Mouse (Mus musculus): ENCODE measurements around the gene Kif14. TPM values are rescaled to one million over a fixed set of nuclear protein-coding genes. Genes with fewer than 3 reads are reported as not detected.

Gene Kif14
- total and polyA plus RNA-seq, 3 experiments: 5.5 to 12.0 (median 7.8) TPM

DNA sequence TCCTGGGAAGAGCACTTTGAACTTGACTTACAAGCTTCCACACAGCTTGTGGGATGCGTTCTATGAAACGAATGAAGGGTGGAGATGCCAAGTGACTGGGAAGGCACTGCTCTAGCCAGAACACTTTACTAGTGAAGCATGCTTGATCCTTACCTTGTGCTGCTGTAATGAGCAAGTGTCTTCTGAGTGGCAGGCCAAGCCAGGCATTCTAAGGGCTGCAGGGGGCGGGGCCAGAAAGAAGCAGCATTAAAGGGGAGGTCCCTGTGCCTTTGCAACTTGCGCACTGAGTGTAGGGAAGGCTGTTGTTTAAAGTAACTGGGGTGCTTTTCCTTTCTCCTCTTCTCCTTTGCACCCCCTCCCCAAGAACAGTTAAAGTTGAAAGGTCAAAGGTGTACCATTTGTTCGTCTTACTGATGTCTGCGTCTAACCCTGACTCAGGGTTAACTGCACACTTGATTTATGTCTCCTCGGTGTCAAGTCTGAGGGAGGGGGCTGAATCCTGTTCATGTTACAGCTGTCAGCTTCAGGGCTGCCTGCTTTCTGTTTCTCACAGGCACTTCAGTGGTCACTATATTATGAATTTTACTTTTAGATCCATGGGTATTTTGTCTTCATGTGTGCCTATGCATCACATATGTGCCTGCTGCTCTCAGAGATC lies 52.7 kb downstream of the Kif14 start:
- H3K9me3 ChIP-seq (replicated peaks; ENCODE audit: low read length): no peaks in the 10 kb centered on the region
- no peak overlapping the region for H3K4me2 ChIP-seq (ENCODE audit: insufficient read depth, low read depth, poor library complexity, severe bottlenecking)
- no peak overlapping the region for H3K9ac ChIP-seq (ENCODE audit: insufficient read depth, low read depth)
- H3K27ac ChIP-seq (ENCODE audit: insufficient read depth, low read depth): no peak overlapping the region
- no peak for DNase-seq (ENCODE audit: extremely low read depth)
- H3K4me1 ChIP-seq (ENCODE audit: control insufficient read depth in 1 of 2, insufficient read depth in 2 of 2): no peaks in the 10 kb centered on the region; a peak in 1 of 4 replicates
- H3K4me3 ChIP-seq (replicated peaks in 1 of 3; ENCODE audit: low read depth in 2 of 3, low read length in 2 of 3, poor library complexity in 1 of 3): no peak overlapping the region
- dilution Hi-C loops (cut with MboI; ENCODE audit: extremely low pct_ligation_motif_present, extremely low pct_unique_long_range_greater_than_20kb, low sequenced_read_pairs): no loop called here
- TF ChIP-seq ETS1 (conservative IDR thresholded peaks at IDR 0.05; ENCODE audit: low read depth, low read length) (no peak), MAX (IDR thresholded peaks at IDR 0.05; ENCODE audit: low read length) (no peak), MEF2A (IDR thresholded peaks at IDR 0.05; ENCODE audit: borderline replicate concordance, low read depth, low read length) (no peak), RAD21 (IDR thresholded peaks at IDR 0.05; ENCODE audit: low read depth, low read length) (no peak), CTCF (conservative IDR thresholded peaks at IDR 0.05 in 1 of 2, IDR thresholded peaks at IDR 0.05 in 1 of 2; ENCODE audit: low read depth in 2 of 2, low read length in 2 of 2) (no peak), ZKSCAN1 (IDR thresholded peaks at IDR 0.05; ENCODE audit: borderline replicate concordance, low read depth, low read length) (no peak), MYC (IDR thresholded peaks at IDR 0.05; ENCODE audit: low read depth, low read length) (no peak), SMC3 (IDR thresholded peaks at IDR 0.05; ENCODE audit: low read depth, low read length) (no peak), NELFE (IDR thresholded peaks at IDR 0.05; ENCODE audit: low read depth, low read length) (no peak), MAFK (IDR thresholded peaks at IDR 0.05; ENCODE audit: insufficient replicate concordance, low read length) (no peak), JUND (conservative IDR thresholded peaks at IDR 0.05; ENCODE audit: low read depth, low read length) (no peak), RCOR1 (conservative IDR thresholded peaks at IDR 0.05; ENCODE audit: low read depth, low read length) (no peak), ELF1 (IDR thresholded peaks at IDR 0.05; ENCODE audit: low read depth, low read length) (no peak), MAZ (IDR thresholded peaks at IDR 0.05; ENCODE audit: low read depth, low read length) (no peak), POLR2A (IDR thresholded peaks at IDR 0.05; ENCODE audit: low read depth, low read length) (no peak), ZC3H11A (IDR thresholded peaks at IDR 0.05; ENCODE audit: low read depth, low read length) (no peak), UBTF (IDR thresholded peaks at IDR 0.05; ENCODE audit: low read depth, low read length) (no peak), TBP (conservative IDR thresholded peaks at IDR 0.05; ENCODE audit: low read depth, low read length) (no peak), TCF12 (IDR thresholded peaks at IDR 0.05; ENCODE audit: low read depth, low read length) (no peak), MXI1 (IDR thresholded peaks at IDR 0.05; ENCODE audit: low read depth, low read length) (no peak)
- in situ Hi-C loops (cut with MboI; ENCODE audit: low pct_ligation_motif_present, low pct_unique_long_range_greater_than_20kb, low sequenced_read_pairs): no loop called here
- no peaks in the 10 kb centered on the region for H3K27me3 ChIP-seq (replicated peaks)
- peaks cover 43 to 90% of the 10 kb centered on the region in 2 experiments for H3K36me3 ChIP-seq (replicated peaks in 1 of 2; ENCODE audit: control insufficient read depth in 1 of 2, insufficient read depth in 1 of 2, low read length in 1 of 2)
- H3K79me2 ChIP-seq (replicated peaks; ENCODE audit: control insufficient read depth, extremely low read depth, insufficient read depth, poor library complexity, severe bottlenecking): no peaks in the 10 kb centered on the region

DNA sequence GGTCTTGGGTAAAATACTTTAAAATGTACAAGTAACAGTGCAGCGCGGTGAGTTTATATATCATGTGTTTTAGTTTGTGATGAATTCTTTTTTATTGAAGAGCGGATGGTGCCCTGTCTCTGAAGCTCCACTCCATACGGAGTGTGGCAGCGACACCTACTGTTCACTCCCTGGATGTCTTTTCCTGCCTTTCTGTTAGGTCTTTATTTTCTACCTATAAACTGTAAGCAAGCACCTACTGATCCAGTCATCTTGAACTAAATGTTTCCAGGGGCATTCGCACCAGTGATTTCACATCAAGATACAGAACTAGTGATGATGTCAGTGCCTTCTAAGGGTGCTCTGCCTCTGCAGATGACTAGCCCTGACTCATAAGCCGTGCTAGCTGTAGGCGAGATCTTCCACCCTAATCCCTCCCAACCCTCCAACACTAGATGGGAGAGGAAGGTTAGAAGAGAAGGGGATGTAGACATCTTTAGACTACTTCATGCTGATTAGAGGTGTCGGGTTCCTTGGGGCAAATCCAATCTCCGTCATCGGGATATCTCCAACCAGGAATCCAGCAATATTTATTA lies 55.3 kb downstream of the Kif14 start:
- Histone ChIP-seq H3K4me3 (replicated peaks in 1 of 3; ENCODE audit: low read depth in 2 of 3, low read length in 2 of 3, poor library complexity in 1 of 3) (no peak overlapping the region), H3K79me2 (replicated peaks; ENCODE audit: control insufficient read depth, extremely low read depth, insufficient read depth, poor library complexity, severe bottlenecking) (no peaks in the 10 kb centered on the region), H3K9ac (ENCODE audit: insufficient read depth, low read depth) (no peak overlapping the region), H3K9me3 (replicated peaks; ENCODE audit: low read length) (no peaks in the 10 kb centered on the region), H3K4me1 (ENCODE audit: control insufficient read depth in 1 of 2, insufficient read depth in 2 of 2) (no peaks in the 10 kb centered on the region; a peak in 1 of 4 replicates), H3K27ac (ENCODE audit: insufficient read depth, low read depth) (no peak overlapping the region), H3K36me3 (replicated peaks in 1 of 2; ENCODE audit: control insufficient read depth in 1 of 2, insufficient read depth in 1 of 2, low read length in 1 of 2) (peaks cover 33 to 81% of the 10 kb centered on the region in 2 experiments), H3K27me3 (replicated peaks) (no peaks in the 10 kb centered on the region), H3K4me2 (ENCODE audit: insufficient read depth, low read depth, poor library complexity, severe bottlenecking) (no peak overlapping the region)
- in situ Hi-C loops (cut with MboI; ENCODE audit: low pct_ligation_motif_present, low pct_unique_long_range_greater_than_20kb, low sequenced_read_pairs) (no loop called here), dilution Hi-C loops (cut with MboI; ENCODE audit: extremely low pct_ligation_motif_present, extremely low pct_unique_long_range_greater_than_20kb, low sequenced_read_pairs) (no loop called here)
- no peak for DNase-seq (ENCODE audit: extremely low read depth)
- no peak for TF ChIP-seq ZNF384 (IDR thresholded peaks at IDR 0.05; ENCODE audit: low read depth, low read length)
- TF ChIP-seq POLR2AphosphoS2 (IDR thresholded peaks at IDR 0.05; ENCODE audit: low read depth, low read length): no peak
- no peak for TF ChIP-seq GABPA (IDR thresholded peaks at IDR 0.05; ENCODE audit: insufficient replicate concordance, low read depth, low read length)
- no peak for TF ChIP-seq NRF1 (IDR thresholded peaks at IDR 0.05; ENCODE audit: low read depth, low read length)
- no peak for TF ChIP-seq MAFK (IDR thresholded peaks at IDR 0.05; ENCODE audit: insufficient replicate concordance, low read length)
- TF ChIP-seq TBP (conservative IDR thresholded peaks at IDR 0.05; ENCODE audit: low read depth, low read length): no peak
- TF ChIP-seq CTCF (conservative IDR thresholded peaks at IDR 0.05 in 1 of 2, IDR thresholded peaks at IDR 0.05 in 1 of 2; ENCODE audit: low read depth in 2 of 2, low read length in 2 of 2): peak in 1 of 2 experiments; percentile 41; a peak in 2 of 4 replicates
- TF ChIP-seq RAD21 (IDR thresholded peaks at IDR 0.05; ENCODE audit: low read depth, low read length): peak; percentile 36
